Mouse (Mus musculus) left cerebral cortex, adult 2 months (tissue): Measurements from ENCODE around the gene Tpra1. TPM values are rescaled to one million over a fixed set of nuclear protein-coding genes. Genes with fewer than 3 reads are reported as not detected.
A peak's percentile ranks its signal among the peaks of the same experiment; 100 is the strongest.

Source experiments
- DNase-seq, 2 experiments: peaks; one replicate each; pipeline ENCODE4 v3.0.0; 2021 to 2022; ENCODE audit warnings: low spot score in 2 of 2, mixed read lengths in 1 of 2; ENCODE audit errors: extremely low spot score in 1 of 2
- H3K27ac ChIP-seq: fragments of 200-600 bp; 2 replicates; pipeline ENCODE4 v1.8.1; 2022
- H3K4me3 ChIP-seq: fragments of 200-600 bp; 2 replicates; pipeline ENCODE4 v1.8.1; 2022
- CTCF ChIP-seq: fragments of 200-600 bp; IDR thresholded peaks from 2 replicates; pipeline ENCODE4 v1.8.1; 2022; ENCODE audit warnings: antibody characterized with exemption, mild to moderate bottlenecking, moderate library complexity
- intact Hi-C: fragments of 180-260 bp; cut with DNase I; formaldehyde crosslinking; loops from one replicate; pipeline ENCODE4 v1.15.1; 2025
- total RNA-seq, 2 experiments: library from RNA; stranded (reverse); gene quantifications; 2 replicates each; pipeline ENCODE4 v1.2.3; 2021

The Tpra1 gene
- total RNA-seq, 2 experiments from 2014 or later: 50.8 to 53.6 TPM

DNA sequence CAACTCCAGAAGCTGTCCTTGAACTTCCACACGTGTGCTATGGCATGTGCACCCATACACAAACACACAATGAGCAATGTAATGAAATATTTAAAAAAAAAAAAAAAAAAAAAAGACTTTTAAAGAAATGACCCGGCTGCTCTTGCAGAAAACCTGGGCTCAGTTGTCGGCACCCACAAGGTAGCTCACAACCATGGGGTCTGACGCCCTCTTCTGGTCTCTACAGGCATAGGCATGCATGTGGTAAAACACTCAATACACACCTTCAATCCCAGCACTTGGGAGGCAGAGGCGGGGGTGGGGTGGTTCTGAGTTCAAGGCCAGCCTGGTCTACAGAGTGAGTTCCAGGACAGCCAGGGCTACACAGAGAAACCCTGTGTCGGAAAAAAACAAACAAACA, 6.1 kb upstream of the Tpra1 start:
- intact Hi-C loops: no loop called here
- TF ChIP-seq CTCF: no peak; the same call in 1 of the 2 replicates
- Histone ChIP-seq H3K27ac (no peak overlapping the region), H3K4me3 (no peak overlapping the region)
- no peak for DNase-seq

DNA sequence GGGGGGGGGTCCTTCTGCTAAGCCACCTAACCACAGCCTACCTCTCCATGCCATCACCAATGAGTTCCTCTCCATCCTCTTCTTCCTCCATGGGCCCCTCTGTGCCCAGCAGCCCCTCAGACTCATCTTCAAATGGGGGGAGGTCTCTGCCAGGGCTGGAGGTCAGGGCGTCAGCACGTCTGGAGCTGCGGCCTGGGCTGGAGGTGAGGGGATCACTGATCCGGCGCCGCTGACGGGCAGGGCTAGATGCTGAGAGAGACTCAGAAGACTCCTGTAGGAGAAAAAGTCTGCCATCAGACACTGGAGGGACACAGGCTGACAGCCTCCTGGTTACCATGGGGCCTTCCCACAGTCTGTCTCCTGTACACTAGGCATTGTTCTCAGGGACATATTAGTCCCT, 4.8 kb upstream of the Tpra1 start:
- DNase-seq: no peak
- intact Hi-C loops: no loop called here
- TF ChIP-seq CTCF: no peak
- H3K4me3 ChIP-seq: no peak overlapping the region
- no peak overlapping the region for H3K27ac ChIP-seq

- DNase-seq: peak; percentile 90 to 92
- Histone ChIP-seq H3K27ac (no peak within 1 kb of the TSS), H3K4me3 (peak within 1 kb of the TSS; percentile 54)
- intact Hi-C loops: no loop called here
- no peak for TF ChIP-seq CTCF
These were observed 3.5 kb upstream of the Tpra1 start, which contains the start of gene Mcm2 for GRCm38 (mm10) chr6:88898534-88899048. TSS of gene Mcm2 (minus strand) at chr6:88898780.

DNA sequence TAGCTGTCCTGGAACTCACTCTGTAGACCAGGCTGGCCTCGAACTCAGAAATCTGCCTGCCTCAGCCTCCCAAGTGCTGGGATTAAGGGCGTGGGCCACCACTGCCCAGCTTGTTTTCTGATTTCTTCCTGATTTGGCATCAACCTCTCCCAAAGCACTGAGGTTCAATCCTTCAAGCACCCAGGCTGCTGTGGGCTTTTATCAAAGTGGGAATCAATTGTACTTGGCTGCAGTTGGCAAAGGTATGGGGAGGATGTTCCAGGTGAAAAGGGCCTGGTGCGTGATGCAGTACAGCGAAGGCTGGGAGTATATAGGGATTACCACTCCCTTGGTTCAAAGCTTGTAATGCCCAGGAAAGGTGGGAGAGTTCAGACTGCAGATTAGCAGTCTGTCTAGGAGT, 3.0 kb upstream of the Tpra1 start:
- TF ChIP-seq CTCF: no peak
- H3K27ac ChIP-seq: no peak overlapping the region
- DNase-seq: no peak
- intact Hi-C loops: no loop called here
- peak overlapping the region; percentile 54 for H3K4me3 ChIP-seq

- intact Hi-C loops: no loop called here
- no peak overlapping the region for H3K4me3 ChIP-seq
- TF ChIP-seq CTCF: no peak
- DNase-seq: no peak
- no peak overlapping the region for H3K27ac ChIP-seq
These were observed 2.4 kb upstream of the Tpra1 start for GRCm38 (mm10) chr6:88899628-88900027.

- TF ChIP-seq CTCF: no peak
- intact Hi-C loops: no loop called here
- Histone ChIP-seq H3K27ac (peak overlapping the region; percentile 54), H3K4me3 (peak overlapping the region; percentile 62)
- no peak for DNase-seq
These were observed 580 bp upstream of the Tpra1 start for GRCm38 (mm10) chr6:88901471-88901870.

DNA sequence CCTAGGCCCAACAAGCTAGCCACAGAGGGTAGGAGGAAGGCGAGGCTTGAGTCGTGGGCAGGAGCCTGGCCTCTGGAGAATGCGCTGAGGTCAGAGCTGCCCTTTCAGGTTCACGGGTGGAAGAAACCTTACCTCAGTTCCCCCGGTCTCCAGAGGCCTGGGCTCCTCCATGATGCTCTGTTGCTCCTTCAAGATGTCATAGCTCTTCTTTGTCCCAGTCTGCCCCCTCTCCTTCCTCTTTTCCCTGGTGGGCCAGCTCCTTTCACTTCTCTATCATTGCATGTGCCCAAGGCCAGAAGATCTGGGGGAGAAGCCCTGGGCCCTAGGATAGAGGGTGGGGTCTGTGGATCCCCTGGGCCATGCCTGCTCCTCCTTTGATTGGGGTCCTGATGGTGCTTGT, 1.7 kb downstream of the Tpra1 start:
- intact Hi-C loops: no loop called here
- H3K4me3 ChIP-seq: peak overlapping the region; percentile 62; the same call in 1 of the 2 replicates

GRCm38 (mm10) chr6:88904456-88904974, 2.5 kb downstream of the Tpra1 start:
- no peak for DNase-seq
- intact Hi-C loops: no loop called here
- TF ChIP-seq CTCF: no peak
- Histone ChIP-seq H3K27ac (no peak overlapping the region), H3K4me3 (no peak overlapping the region)

More for the DNA sequence above, 1.7 kb downstream of the Tpra1 start:
- H3K27ac ChIP-seq: no peak overlapping the region
- no peak for TF ChIP-seq CTCF
- no peak for DNase-seq

DNA sequence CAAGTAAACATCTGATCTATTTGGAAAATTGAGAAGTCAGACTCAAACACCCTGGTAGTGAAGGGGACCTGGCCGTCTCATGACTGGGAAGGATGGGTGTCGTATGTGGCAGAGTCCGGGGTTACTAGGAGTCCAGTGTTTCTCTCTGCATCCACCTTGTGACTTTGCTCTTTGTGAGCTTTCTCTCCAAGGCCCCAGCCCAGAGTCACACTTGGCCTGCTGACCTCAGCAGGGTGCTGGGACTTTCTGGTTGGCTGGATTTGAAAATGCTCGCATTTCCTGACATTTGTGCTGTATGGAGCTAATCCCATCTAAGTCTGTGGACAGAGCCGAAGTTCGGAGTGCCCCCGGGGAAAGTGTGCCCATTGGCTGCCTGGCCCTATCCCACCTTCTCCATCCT, 3.0 kb downstream of the Tpra1 start:
- DNase-seq: no peak
- Histone ChIP-seq H3K4me3 (no peak overlapping the region), H3K27ac (no peak overlapping the region)
- intact Hi-C loops: no loop called here
- no peak for TF ChIP-seq CTCF

DNA sequence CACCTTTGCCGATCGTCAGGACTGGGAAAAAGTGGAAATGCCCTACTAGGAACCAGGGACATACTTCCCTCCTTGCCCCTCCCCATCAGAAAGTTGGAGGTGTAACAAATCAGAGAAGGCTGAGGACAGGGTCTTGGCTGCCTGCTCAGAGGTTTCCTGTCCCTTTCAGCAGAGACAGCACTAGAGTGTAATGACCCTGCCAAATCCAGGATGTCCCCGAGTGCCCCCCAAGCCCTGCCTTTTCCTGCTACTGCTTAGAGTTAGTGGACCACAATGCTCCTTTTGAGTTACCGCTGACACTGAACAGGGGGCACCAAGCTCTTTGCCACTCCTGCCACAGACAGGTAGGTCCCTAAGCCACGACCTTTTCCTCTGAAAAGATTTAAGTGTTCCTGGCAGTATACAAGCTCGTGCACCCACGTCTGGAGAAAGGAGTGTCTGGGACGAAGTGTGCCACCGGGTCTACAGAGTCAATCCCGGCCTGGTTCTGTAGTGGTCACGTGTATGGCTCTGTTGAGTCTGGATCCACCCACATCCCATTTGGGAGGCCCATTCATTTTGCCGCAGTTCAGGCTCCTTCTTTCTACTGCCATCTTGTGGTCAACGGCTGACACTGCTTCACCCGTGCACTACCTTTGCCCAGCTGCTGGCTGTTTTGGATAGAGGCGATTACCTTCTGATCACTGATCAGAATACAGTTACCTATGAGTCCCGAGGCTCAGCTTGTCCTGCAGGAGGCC, 4.5 kb downstream of the Tpra1 start:
- intact Hi-C loops: no loop called here
- TF ChIP-seq CTCF: peak; percentile 84
- H3K27ac ChIP-seq: no peak overlapping the region
- peak; percentile 51 to 57 for DNase-seq
- H3K4me3 ChIP-seq: no peak overlapping the region

DNA sequence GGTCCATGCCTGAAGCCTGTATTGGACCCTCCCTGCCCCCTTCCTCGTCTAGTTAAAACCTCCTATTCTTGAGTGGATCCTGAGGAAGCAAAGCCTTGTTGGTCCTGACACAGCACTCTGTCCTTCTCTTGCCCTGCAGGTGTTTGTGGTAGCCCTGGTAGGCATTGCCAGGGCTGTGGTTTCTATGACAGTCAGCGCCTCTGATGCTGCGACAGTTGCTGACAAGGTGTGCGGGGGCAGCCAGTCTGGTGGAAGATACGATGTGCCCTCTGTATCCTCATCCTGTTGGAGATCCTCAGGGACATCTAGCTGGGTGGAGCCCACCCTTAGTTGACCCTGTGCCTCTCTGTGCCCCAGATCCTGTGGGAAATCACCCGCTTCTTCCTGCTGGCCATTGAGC, 7.1 kb downstream of the Tpra1 start:
- no peak overlapping the region for H3K4me3 ChIP-seq
- DNase-seq: no peak
- no peak for TF ChIP-seq CTCF
- H3K27ac ChIP-seq: no peak overlapping the region
- intact Hi-C loops: no loop called here

GRCm38 (mm10) chr6:88913022-88913421, 11.0 kb downstream of the Tpra1 start:
- intact Hi-C loops: no loop called here
- TF ChIP-seq CTCF: no peak
- H3K4me3 ChIP-seq: no peak overlapping the region
- DNase-seq: peak in 1 of 2 experiments; percentile 8
- no peak overlapping the region for H3K27ac ChIP-seq

GRCm38 (mm10) chr6:88913440-88913839, 11.4 kb downstream of the Tpra1 start:
- no peak for TF ChIP-seq CTCF
- H3K4me3 ChIP-seq: no peak overlapping the region
- DNase-seq: peak in 1 of 2 experiments; percentile 9
- no peak overlapping the region for H3K27ac ChIP-seq
- intact Hi-C loops: no loop called here
